Mouse (Mus musculus): ENCODE measurements around the gene Mctp2. TPM values are rescaled to one million over a fixed set of nuclear protein-coding genes. Genes with fewer than 3 reads are reported as not detected.

Mctp2 gene
- total and polyA plus RNA-seq, 2 experiments from 2014 or later, result 0.35 to 1.1 TPM

DNA sequence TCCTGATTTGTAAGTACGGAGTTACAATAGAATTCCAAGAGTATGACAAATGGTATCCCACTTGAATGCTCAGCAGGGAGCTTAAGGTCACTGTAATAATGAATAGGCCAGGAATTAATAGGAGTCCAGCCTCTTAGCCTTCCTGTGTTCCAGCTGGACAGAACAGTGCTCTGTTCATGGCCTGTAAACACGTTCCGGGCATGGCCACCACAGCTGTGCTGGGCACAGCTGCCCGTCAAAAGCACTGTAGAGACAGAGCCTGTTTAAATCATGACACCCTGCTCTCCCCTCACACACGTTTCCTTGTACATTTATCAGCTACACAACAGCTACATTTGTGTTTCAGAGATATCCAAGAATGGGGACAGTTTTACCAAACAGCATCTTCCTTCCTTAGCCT, 205.7 kb downstream of the Mctp2 start:
- H3K27me3 ChIP-seq (ENCODE audit: insufficient read depth, low read length), result no peaks in the 10 kb centered on the region
- no peaks in the 10 kb centered on the region for H3K9me3 ChIP-seq (ENCODE audit: low read length)
- peak; percentile 49; the same call in 1 of the 2 replicates for ATAC-seq
- TF ChIP-seq CTCF (IDR thresholded peaks at IDR 0.05; ENCODE audit: low read depth), result no peak
- no peaks in the 10 kb centered on the region for H3K36me3 ChIP-seq (ENCODE audit: insufficient read depth, low read length)
- H3K4me3 ChIP-seq (ENCODE audit: low read length), result no peak overlapping the region
- no peak overlapping the region for H3K9ac ChIP-seq (replicated peaks; ENCODE audit: low read length)
- 41% methylated on average over 5 of the region's 5 CpGs for whole genome bisulfite sequencing
- no peak for DNase-seq (ENCODE audit: low spot score)
- no peak overlapping the region for H3K27ac ChIP-seq
- H3K4me2 ChIP-seq (ENCODE audit: low read depth, low read length), result no peak overlapping the region
- no peaks in the 10 kb centered on the region for H3K4me1 ChIP-seq (ENCODE audit: insufficient read depth, low read length)

- Histone ChIP-seq H3K27ac (no peak overlapping the region), H3K4me3 (ENCODE audit: low read length) (no peak overlapping the region), H3K4me1 (ENCODE audit: insufficient read depth, low read length) (no peaks in the 10 kb centered on the region), H3K9me3 (ENCODE audit: low read length) (no peaks in the 10 kb centered on the region), H3K4me2 (ENCODE audit: low read depth, low read length) (no peak overlapping the region), H3K27me3 (ENCODE audit: insufficient read depth, low read length) (no peaks in the 10 kb centered on the region), H3K36me3 (ENCODE audit: insufficient read depth, low read length) (no peaks in the 10 kb centered on the region), H3K9ac (replicated peaks; ENCODE audit: low read length) (no peak overlapping the region)
- TF ChIP-seq CTCF (IDR thresholded peaks at IDR 0.05; ENCODE audit: low read depth), result no peak
- no peak for DNase-seq (ENCODE audit: low spot score)
- ATAC-seq, result no peak
- 96% methylated on average over 6 of the region's 6 CpGs for WGBS
Measured at GRCm38 (mm10) chr7:72098603-72099002, 207.8 kb downstream of the Mctp2 start.

DNA sequence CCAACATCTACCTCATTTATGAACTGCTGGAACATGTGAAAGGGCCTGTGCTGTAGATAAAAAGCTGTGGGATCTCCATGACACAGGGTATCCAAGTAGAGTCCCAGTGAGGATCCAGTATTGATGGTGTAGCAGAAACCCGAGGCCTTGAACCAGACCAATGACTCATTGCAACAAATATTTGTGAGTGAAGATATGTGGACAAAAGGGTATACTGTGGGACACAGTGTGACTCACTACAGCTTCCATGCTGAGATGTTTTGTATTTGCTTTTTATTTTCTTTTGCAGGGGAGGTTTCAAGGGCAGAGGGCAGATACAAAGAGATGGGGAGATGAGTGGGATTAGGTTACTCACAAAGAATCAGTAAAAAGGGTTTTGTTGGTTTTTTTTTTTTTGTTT, 209.4 kb downstream of the Mctp2 start:
- Histone ChIP-seq H3K27me3 (ENCODE audit: insufficient read depth, low read length) (no peaks in the 10 kb centered on the region), H3K4me1 (ENCODE audit: insufficient read depth, low read length) (no peaks in the 10 kb centered on the region), H3K9ac (replicated peaks; ENCODE audit: low read length) (no peak overlapping the region), H3K4me2 (ENCODE audit: low read depth, low read length) (no peak overlapping the region), H3K27ac (no peak overlapping the region), H3K4me3 (ENCODE audit: low read length) (no peak overlapping the region), H3K36me3 (ENCODE audit: insufficient read depth, low read length) (no peaks in the 10 kb centered on the region), H3K9me3 (ENCODE audit: low read length) (no peaks in the 10 kb centered on the region)
- ATAC-seq (no peak), DNase-seq (ENCODE audit: low spot score) (no peak)
- no peak for TF ChIP-seq CTCF (IDR thresholded peaks at IDR 0.05; ENCODE audit: low read depth)
- 32% methylated on average over 1 of the region's 1 CpGs for WGBS

DNA sequence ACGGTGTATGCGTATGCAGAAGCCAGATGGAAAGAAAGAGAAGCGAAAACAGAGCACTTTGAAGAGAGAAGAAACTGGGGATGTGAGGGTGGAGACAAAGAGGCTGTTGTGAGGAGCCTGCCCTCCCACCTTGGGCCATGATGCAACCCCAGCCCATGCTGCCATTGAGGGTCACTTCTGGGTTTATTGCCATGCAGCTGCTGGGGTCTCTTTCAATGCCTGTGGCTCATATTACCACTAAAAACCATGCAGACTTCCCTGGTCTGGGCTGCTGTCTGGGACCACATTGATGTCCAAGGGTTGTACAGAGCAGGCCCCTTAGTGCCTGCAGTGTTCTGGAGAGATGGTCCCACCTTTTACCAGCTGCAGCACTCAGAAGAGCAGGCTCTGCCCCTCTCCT, 210.0 kb downstream of the Mctp2 start:
- no peaks in the 10 kb centered on the region for H3K27me3 ChIP-seq (ENCODE audit: insufficient read depth, low read length)
- no peaks in the 10 kb centered on the region for H3K4me1 ChIP-seq (ENCODE audit: insufficient read depth, low read length)
- TF ChIP-seq CTCF (IDR thresholded peaks at IDR 0.05; ENCODE audit: low read depth), result no peak
- DNase-seq (ENCODE audit: low spot score) (no peak), ATAC-seq (no peak)
- H3K36me3 ChIP-seq (ENCODE audit: insufficient read depth, low read length), result no peaks in the 10 kb centered on the region
- H3K9ac ChIP-seq (replicated peaks; ENCODE audit: low read length), result no peak overlapping the region
- no peaks in the 10 kb centered on the region for H3K9me3 ChIP-seq (ENCODE audit: low read length)
- H3K27ac ChIP-seq, result no peak overlapping the region
- WGBS, result 66% methylated on average over 3 of the region's 3 CpGs
- H3K4me2 ChIP-seq (ENCODE audit: low read depth, low read length), result no peak overlapping the region
- no peak overlapping the region for H3K4me3 ChIP-seq (ENCODE audit: low read length)

DNA sequence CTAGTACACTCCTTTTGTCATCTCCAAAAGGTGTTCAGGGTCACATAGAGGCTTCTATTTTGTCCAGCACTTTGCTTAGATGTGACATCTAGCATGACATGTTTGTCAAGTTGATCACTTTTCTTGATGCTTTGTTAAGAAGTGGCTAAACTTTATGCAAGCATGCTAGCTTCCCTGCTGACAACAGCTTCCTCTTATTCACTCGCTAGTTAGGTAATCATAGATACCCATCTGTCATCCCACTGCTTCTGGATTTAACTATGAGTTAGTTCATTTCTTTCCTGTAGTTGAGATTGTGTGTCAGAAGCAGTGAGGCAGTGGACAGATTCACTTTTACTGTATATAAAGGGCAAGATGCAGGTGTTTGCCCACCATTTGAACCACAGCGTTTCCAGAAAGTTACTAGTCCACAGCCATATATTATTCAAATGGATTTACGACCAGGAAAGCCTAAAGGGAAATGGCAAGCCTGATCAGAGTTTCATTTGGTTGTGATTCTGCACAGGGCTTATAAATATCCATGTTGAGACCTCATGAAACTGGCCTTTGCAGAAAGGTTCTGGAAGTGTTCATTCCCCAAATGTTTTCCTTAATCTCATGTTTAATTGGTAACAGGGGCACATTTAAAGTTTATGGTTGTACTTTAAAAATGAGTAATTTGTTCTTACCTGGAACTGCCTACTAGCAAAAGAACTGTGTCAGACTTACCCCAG, 216.8 kb downstream of the Mctp2 start:
- no peak for TF ChIP-seq CTCF (IDR thresholded peaks at IDR 0.05; ENCODE audit: low read depth)
- DNase-seq (ENCODE audit: low spot score) (no peak), ATAC-seq (no peak)
- H3K36me3 ChIP-seq (ENCODE audit: insufficient read depth, low read length), result no peaks in the 10 kb centered on the region
- H3K4me3 ChIP-seq (ENCODE audit: low read length), result no peak overlapping the region
- H3K4me2 ChIP-seq (ENCODE audit: low read depth, low read length), result no peak overlapping the region
- H3K27ac ChIP-seq, result no peak overlapping the region
- WGBS, result 82% methylated on average over 3 of the region's 3 CpGs
- no peaks in the 10 kb centered on the region for H3K9me3 ChIP-seq (ENCODE audit: low read length)
- no peaks in the 10 kb centered on the region for H3K27me3 ChIP-seq (ENCODE audit: insufficient read depth, low read length)
- no peaks in the 10 kb centered on the region for H3K4me1 ChIP-seq (ENCODE audit: insufficient read depth, low read length)
- H3K9ac ChIP-seq (replicated peaks; ENCODE audit: low read length), result no peak overlapping the region

- H3K27ac ChIP-seq, result no peak overlapping the region
- DNase-seq (ENCODE audit: low spot score) (no peak), ATAC-seq (no peak)
- no peak overlapping the region for H3K4me3 ChIP-seq (ENCODE audit: low read length)
- H3K9me3 ChIP-seq (ENCODE audit: low read length), result no peaks in the 10 kb centered on the region
- TF ChIP-seq CTCF (IDR thresholded peaks at IDR 0.05; ENCODE audit: low read depth), result no peak
- no peak overlapping the region for H3K9ac ChIP-seq (replicated peaks; ENCODE audit: low read length)
- no peaks in the 10 kb centered on the region for H3K36me3 ChIP-seq (ENCODE audit: insufficient read depth, low read length)
- no peaks in the 10 kb centered on the region for H3K27me3 ChIP-seq (ENCODE audit: insufficient read depth, low read length)
- 76% methylated on average over 1 of the region's 1 CpGs for WGBS
- H3K4me1 ChIP-seq (ENCODE audit: insufficient read depth, low read length), result no peaks in the 10 kb centered on the region
- H3K4me2 ChIP-seq (ENCODE audit: low read depth, low read length), result no peak overlapping the region
Measured at GRCm38 (mm10) chr7:72080705-72081104, 225.7 kb downstream of the Mctp2 start.

- no peak for TF ChIP-seq CTCF (IDR thresholded peaks at IDR 0.05; ENCODE audit: low read depth)
- Histone ChIP-seq H3K27me3 (ENCODE audit: insufficient read depth, low read length) (no peaks in the 10 kb centered on the region), H3K9me3 (ENCODE audit: low read length) (no peaks in the 10 kb centered on the region), H3K27ac (no peak overlapping the region), H3K4me2 (ENCODE audit: low read depth, low read length) (no peak overlapping the region), H3K4me3 (ENCODE audit: low read length) (no peak overlapping the region), H3K9ac (replicated peaks; ENCODE audit: low read length) (no peak overlapping the region), H3K36me3 (ENCODE audit: insufficient read depth, low read length) (no peaks in the 10 kb centered on the region), H3K4me1 (ENCODE audit: insufficient read depth, low read length) (no peaks in the 10 kb centered on the region)
- ATAC-seq (no peak), DNase-seq (ENCODE audit: low spot score) (no peak)
- WGBS, result 28% methylated on average over 5 of the region's 5 CpGs
Measured at GRCm38 (mm10) chr7:72078896-72079295, 227.5 kb downstream of the Mctp2 start.
